Mouse (Mus musculus): ENCODE results near the gene Unc93b1.

GRCm38 (mm10) chr19:3958470-3958869 is 23.5 kb downstream of the Unc93b1 start, which contains the start of gene Aldh3b3:
- TF ChIP-seq POLR2A (IDR thresholded peaks at IDR 0.05; ENCODE audit: control insufficient read depth, extremely low read depth, insufficient read depth, low read length, poor library complexity) (no peak), CTCF (IDR thresholded peaks at IDR 0.05; ENCODE audit: borderline replicate concordance, control insufficient read depth, extremely low read depth, insufficient read depth, low read length, poor library complexity) (no peak)
